Mouse (Mus musculus): ENCODE measurements around the gene Cpa4. TPM values are rescaled to one million over a fixed set of nuclear protein-coding genes. Genes with fewer than 3 reads are reported as not detected.
A peak's percentile ranks its signal among the peaks of the same experiment; 100 is the strongest.

The Cpa4 gene
- polyA plus RNA-seq, 1 experiment: not detected

GRCm38 (mm10) chr6:30535340-30535739 lies 32.8 kb upstream of the Cpa4 start:
- Histone ChIP-seq H3ac (ENCODE audit: control insufficient read depth, insufficient read length, low read depth) (no peak overlapping the region), H3K27me3 (ENCODE audit: control insufficient read depth, insufficient read depth, insufficient read length) (no peaks in the 10 kb centered on the region), H3K79me2 (ENCODE audit: control insufficient read depth, insufficient read depth) (no peaks in the 10 kb centered on the region), H3K36me3 (ENCODE audit: control insufficient read depth, insufficient read depth) (no peaks in the 10 kb centered on the region), H3K79me3 (ENCODE audit: low read depth) (no peaks in the 10 kb centered on the region), H3K4me3 (ENCODE audit: insufficient read depth, poor library complexity, severe bottlenecking) (no peak overlapping the region)
- no peak for TF ChIP-seq MAX (IDR thresholded peaks at IDR 0.05)
- TF ChIP-seq CEBPB (IDR thresholded peaks at IDR 0.05; ENCODE audit: low read depth): no peak
- TF ChIP-seq MYOD1 (IDR thresholded peaks at IDR 0.05; ENCODE audit: control insufficient read depth, insufficient read length, low read depth): no peak
- peak; percentile 44 for TF ChIP-seq CTCF (IDR thresholded peaks at IDR 0.05; ENCODE audit: control insufficient read depth, insufficient read depth, insufficient read length)
- no peak for TF ChIP-seq FOSL1 (IDR thresholded peaks at IDR 0.05; ENCODE audit: insufficient read depth, low read length, poor library complexity, severe bottlenecking)

DNA sequence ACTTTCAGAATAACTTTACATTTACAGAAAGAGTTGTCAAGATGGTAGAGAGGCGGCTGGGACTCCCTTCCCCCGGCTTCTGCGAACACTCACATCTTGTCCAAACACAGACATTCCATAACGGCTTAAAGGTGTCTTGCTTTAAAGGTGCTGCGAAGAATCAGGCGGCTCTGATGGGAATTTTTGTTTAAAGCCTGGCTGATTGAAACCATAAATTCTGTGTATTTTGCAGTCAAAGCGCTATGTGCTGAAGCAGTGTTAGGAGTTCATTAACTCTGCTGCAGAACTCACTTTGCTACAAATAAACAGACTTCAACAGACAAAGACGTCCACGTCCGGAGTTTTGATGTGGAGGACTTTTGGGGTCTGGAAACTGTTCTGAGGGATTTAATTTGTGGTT lies 29.9 kb upstream of the Cpa4 start:
- Histone ChIP-seq H3K27me3 (ENCODE audit: control insufficient read depth, insufficient read depth, insufficient read length) (no peaks in the 10 kb centered on the region), H3K36me3 (ENCODE audit: control insufficient read depth, insufficient read depth) (no peaks in the 10 kb centered on the region), H3K4me3 (ENCODE audit: insufficient read depth, poor library complexity, severe bottlenecking) (no peak overlapping the region), H3K79me2 (ENCODE audit: control insufficient read depth, insufficient read depth) (no peaks in the 10 kb centered on the region), H3ac (ENCODE audit: control insufficient read depth, insufficient read length, low read depth) (no peak overlapping the region), H3K79me3 (ENCODE audit: low read depth) (no peaks in the 10 kb centered on the region)
- TF ChIP-seq FOSL1 (IDR thresholded peaks at IDR 0.05; ENCODE audit: insufficient read depth, low read length, poor library complexity, severe bottlenecking) (no peak), CTCF (IDR thresholded peaks at IDR 0.05; ENCODE audit: control insufficient read depth, insufficient read depth, insufficient read length) (no peak), USF1 (IDR thresholded peaks at IDR 0.05; ENCODE audit: low read depth) (no peak), MYOG (IDR thresholded peaks at IDR 0.05; ENCODE audit: control insufficient read depth, extremely low read depth, insufficient read length) (no peak), MYOD1 (IDR thresholded peaks at IDR 0.05; ENCODE audit: control insufficient read depth, insufficient read length, low read depth) (no peak), CEBPB (IDR thresholded peaks at IDR 0.05; ENCODE audit: low read depth) (no peak), MAX (IDR thresholded peaks at IDR 0.05) (no peak)

DNA sequence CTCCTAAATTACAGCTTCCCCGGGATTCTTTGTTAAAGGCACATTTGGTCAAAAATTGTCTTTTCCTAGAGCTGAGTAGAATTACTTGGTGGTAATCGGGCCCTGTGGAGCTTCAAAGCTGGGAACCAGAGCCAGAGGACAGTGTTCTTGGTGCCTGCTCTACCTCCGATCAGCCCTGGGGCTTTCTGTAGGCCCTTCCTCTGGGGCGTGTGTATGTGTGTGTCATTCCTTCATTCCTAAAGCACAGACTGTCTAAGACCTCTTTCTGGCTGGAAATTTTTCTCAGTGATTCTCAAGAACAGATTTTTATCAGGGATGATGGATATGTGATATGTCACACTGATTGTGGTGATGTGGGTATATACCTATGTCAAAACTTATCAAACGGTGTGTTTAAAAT lies 29.4 kb upstream of the Cpa4 start:
- Histone ChIP-seq H3ac (ENCODE audit: control insufficient read depth, insufficient read length, low read depth) (no peak overlapping the region), H3K4me3 (ENCODE audit: insufficient read depth, poor library complexity, severe bottlenecking) (no peak overlapping the region), H3K36me3 (ENCODE audit: control insufficient read depth, insufficient read depth) (no peaks in the 10 kb centered on the region), H3K27me3 (ENCODE audit: control insufficient read depth, insufficient read depth, insufficient read length) (no peaks in the 10 kb centered on the region), H3K79me3 (ENCODE audit: low read depth) (no peaks in the 10 kb centered on the region), H3K79me2 (ENCODE audit: control insufficient read depth, insufficient read depth) (no peaks in the 10 kb centered on the region)
- no peak for TF ChIP-seq USF1 (IDR thresholded peaks at IDR 0.05; ENCODE audit: low read depth)

GRCm38 (mm10) chr6:30541009-30541799 lies 27.0 kb upstream of the Cpa4 start, which contains the start of gene Cpa2:
Gene Cpa2 (plus strand): TSS chr6:30541582.
- Histone ChIP-seq H3ac (ENCODE audit: control insufficient read depth, insufficient read length, low read depth) (no peak within 1 kb of the TSS), H3K79me2 (ENCODE audit: control insufficient read depth, insufficient read depth) (no peaks in the 10 kb centered on the region), H3K79me3 (ENCODE audit: low read depth) (no peaks in the 10 kb centered on the region), H3K4me3 (ENCODE audit: insufficient read depth, poor library complexity, severe bottlenecking) (no peak within 1 kb of the TSS), H3K27me3 (ENCODE audit: control insufficient read depth, insufficient read depth, insufficient read length) (no peaks in the 10 kb centered on the region), H3K36me3 (ENCODE audit: control insufficient read depth, insufficient read depth) (no peaks in the 10 kb centered on the region)
- TF ChIP-seq CEBPB (IDR thresholded peaks at IDR 0.05; ENCODE audit: low read depth): no peak
- no peak for TF ChIP-seq FOSL1 (IDR thresholded peaks at IDR 0.05; ENCODE audit: insufficient read depth, low read length, poor library complexity, severe bottlenecking)
- TF ChIP-seq CTCF (IDR thresholded peaks at IDR 0.05; ENCODE audit: control insufficient read depth, insufficient read depth, insufficient read length): no peak
- TF ChIP-seq MYOD1 (IDR thresholded peaks at IDR 0.05; ENCODE audit: control insufficient read depth, insufficient read length, low read depth): no peak
- TF ChIP-seq MAX (IDR thresholded peaks at IDR 0.05): no peak
- no peak for TF ChIP-seq USF1 (IDR thresholded peaks at IDR 0.05; ENCODE audit: low read depth)
- no peak for TF ChIP-seq MYOG (IDR thresholded peaks at IDR 0.05; ENCODE audit: control insufficient read depth, extremely low read depth, insufficient read length)

DNA sequence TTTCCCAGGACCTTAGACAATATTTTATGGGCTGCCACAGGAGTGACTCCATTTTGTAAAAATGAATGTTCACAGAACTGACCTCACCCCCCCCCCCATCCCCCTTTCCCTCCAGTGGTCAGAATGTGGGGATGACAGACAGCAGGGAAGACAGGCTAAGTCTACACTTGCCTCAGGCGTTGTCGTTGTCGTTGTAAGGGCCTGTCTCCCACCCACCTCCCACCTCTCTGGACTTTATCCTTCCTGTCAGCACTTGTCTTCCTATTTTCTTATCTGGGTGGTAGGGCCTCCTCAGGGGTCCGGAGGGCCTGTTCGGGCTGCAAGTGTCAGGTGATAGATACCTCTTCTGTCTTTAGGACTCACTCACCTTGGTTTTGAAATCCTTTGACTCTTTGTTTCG lies 25.9 kb upstream of the Cpa4 start:
- Histone ChIP-seq H3ac (ENCODE audit: control insufficient read depth, insufficient read length, low read depth) (no peak overlapping the region), H3K79me3 (ENCODE audit: low read depth) (no peaks in the 10 kb centered on the region), H3K79me2 (ENCODE audit: control insufficient read depth, insufficient read depth) (no peaks in the 10 kb centered on the region), H3K36me3 (ENCODE audit: control insufficient read depth, insufficient read depth) (no peaks in the 10 kb centered on the region), H3K27me3 (ENCODE audit: control insufficient read depth, insufficient read depth, insufficient read length) (no peaks in the 10 kb centered on the region), H3K4me3 (ENCODE audit: insufficient read depth, poor library complexity, severe bottlenecking) (no peak overlapping the region)
- TF ChIP-seq MYOD1 (IDR thresholded peaks at IDR 0.05; ENCODE audit: control insufficient read depth, insufficient read length, low read depth) (no peak), FOSL1 (IDR thresholded peaks at IDR 0.05; ENCODE audit: insufficient read depth, low read length, poor library complexity, severe bottlenecking) (no peak), CTCF (IDR thresholded peaks at IDR 0.05; ENCODE audit: control insufficient read depth, insufficient read depth, insufficient read length) (no peak), MYOG (IDR thresholded peaks at IDR 0.05; ENCODE audit: control insufficient read depth, extremely low read depth, insufficient read length) (no peak)

GRCm38 (mm10) chr6:30543077-30543476 lies 25.1 kb upstream of the Cpa4 start:
- no peaks in the 10 kb centered on the region for H3K79me3 ChIP-seq (ENCODE audit: low read depth)
- no peaks in the 10 kb centered on the region for H3K36me3 ChIP-seq (ENCODE audit: control insufficient read depth, insufficient read depth)
- H3K4me3 ChIP-seq (ENCODE audit: insufficient read depth, poor library complexity, severe bottlenecking): no peak overlapping the region
- no peaks in the 10 kb centered on the region for H3K27me3 ChIP-seq (ENCODE audit: control insufficient read depth, insufficient read depth, insufficient read length)
- TF ChIP-seq MYOG (IDR thresholded peaks at IDR 0.05; ENCODE audit: control insufficient read depth, extremely low read depth, insufficient read length) (no peak), FOSL1 (IDR thresholded peaks at IDR 0.05; ENCODE audit: insufficient read depth, low read length, poor library complexity, severe bottlenecking) (no peak), CEBPB (IDR thresholded peaks at IDR 0.05; ENCODE audit: low read depth) (no peak), CTCF (IDR thresholded peaks at IDR 0.05; ENCODE audit: control insufficient read depth, insufficient read depth, insufficient read length) (no peak), MAX (IDR thresholded peaks at IDR 0.05) (no peak), USF1 (IDR thresholded peaks at IDR 0.05; ENCODE audit: low read depth) (no peak), MYOD1 (IDR thresholded peaks at IDR 0.05; ENCODE audit: control insufficient read depth, insufficient read length, low read depth) (no peak)
- no peak overlapping the region for H3ac ChIP-seq (ENCODE audit: control insufficient read depth, insufficient read length, low read depth)
- H3K79me2 ChIP-seq (ENCODE audit: control insufficient read depth, insufficient read depth): no peaks in the 10 kb centered on the region
